In genomic region chr13:104286897-104287309, GRCm38 (mm10) we compare ENCODE assay signal across 8 mouse cellular contexts. TPM values are rescaled to one million over a fixed set of nuclear protein-coding genes. Genes with fewer than 3 reads are reported as not detected.
DNase-seq lines count a peak whose midpoint lies in the region; ATAC-seq and TF ChIP-seq lines count a peak whose summit lies in the region.

No protein-coding gene starts in this region.

- peak overlapping the region; percentile 39 for H3K4me3 ChIP-seq in hindbrain, embryonic 11.5 days (ENCODE audit: low read depth, low read length)
- peak overlapping the region; percentile 56 for H3K4me3 ChIP-seq in lung, postnatal 0 days (ENCODE audit: low read depth, low read length)

- CTCF ChIA-PET in Patski (lab: Charles Lee), result interaction anchor here (0.8 to 0.9 kb wide), 2 partner anchors 398 to 502 kb away, joined by 3 to 7 read pairs; no protein-coding TSS in a partner anchor

- no peak for DNase-seq in Patski (ENCODE audit: low read depth, low spot score)
- DNase-seq in cerebellum, postnatal 14 days, result peak; percentile 87
- DNase-seq in frontal cortex, postnatal 10 days (ENCODE audit: low spot score in 2 of 2), result peak; percentile 85 to 88
- peak; percentile 89 for DNase-seq in hindbrain, embryonic 11.5 days (ENCODE audit: low spot score)
- DNase-seq in layer of hippocampus, postnatal 10 days (ENCODE audit: low spot score in 2 of 2), result peak; percentile 81 to 85
- peak; percentile 99 for DNase-seq in lung, postnatal 0 days (ENCODE audit: low spot score)
- peak; percentile 72 for DNase-seq in ovary, postnatal 10 days (ENCODE audit: low spot score)
- peak; percentile 91 to 92 for DNase-seq in thymus, postnatal 10 days (ENCODE audit: low spot score in 2 of 2)

- peak overlapping the region; percentile 62 for H3K4me2 ChIP-seq in hindbrain, embryonic 11.5 days (replicated peaks; ENCODE audit: low read depth, low read length)
- peak overlapping the region; percentile 64 for H3K4me2 ChIP-seq in lung, postnatal 0 days (replicated peaks; ENCODE audit: low read depth, low read length)

- no peak for TF ChIP-seq CTCF in Patski (IDR thresholded peaks at IDR 0.05)
- TF ChIP-seq CTCF in lung, postnatal 0 days (IDR thresholded peaks at IDR 0.05), result no peak

- no peaks in the 10 kb centered on the region for H3K36me3 ChIP-seq in hindbrain, embryonic 11.5 days (ENCODE audit: control insufficient read depth, insufficient read depth, low read length)
- no peaks in the 10 kb centered on the region for H3K36me3 ChIP-seq in lung, postnatal 0 days (ENCODE audit: insufficient read depth, low read length)

- H3K9me3 ChIP-seq in hindbrain, embryonic 11.5 days (ENCODE audit: control insufficient read depth, low read length), result no peaks in the 10 kb centered on the region
- no peaks in the 10 kb centered on the region for H3K9me3 ChIP-seq in lung, postnatal 0 days (ENCODE audit: low read length)

- ATAC-seq in Patski, result peak; percentile 81
- ATAC-seq in hindbrain, embryonic 11.5 days (ENCODE audit: low FRiP score), result peak; percentile 94
- ATAC-seq in lung, postnatal 0 days, result peak; percentile 97

- peak overlapping the region; percentile 37; the same call in 1 of the 2 replicates for H3K9ac ChIP-seq in hindbrain, embryonic 11.5 days (ENCODE audit: low read depth, low read length)
- 0 out of 2 replicates have a peak overlapping the region, but pooled peaks have one; percentile 3 for H3K9ac ChIP-seq in lung, postnatal 0 days (replicated peaks; ENCODE audit: low read depth)

- in situ Hi-C loops in Patski (cut with MboI; ENCODE audit: low pct_unique_long_range_greater_than_20kb), result loop anchor here (5.0 to 10.0 kb wide), 3 partner anchors 395 to 658 kb away; no protein-coding TSS in a partner anchor

- no peak overlapping the region for H3K27ac ChIP-seq in hindbrain, embryonic 11.5 days (ENCODE audit: low read depth, low read length)
- H3K27ac ChIP-seq in lung, postnatal 0 days (ENCODE audit: low read length), result peak overlapping the region; percentile 88

- no peaks in the 10 kb centered on the region for H3K27me3 ChIP-seq in Patski
- no peaks in the 10 kb centered on the region for H3K27me3 ChIP-seq in hindbrain, embryonic 11.5 days (ENCODE audit: control insufficient read depth, insufficient read depth, low read length)
- no peaks in the 10 kb centered on the region for H3K27me3 ChIP-seq in lung, postnatal 0 days (replicated peaks; ENCODE audit: insufficient read depth, low read length)

- under 1% methylated on average over 10 of the region's 10 CpGs for WGBS in hindbrain, embryonic 11.5 days
- 0% methylated on average over 10 of the region's 10 CpGs for WGBS in lung, postnatal 0 days

- no peaks in the 10 kb centered on the region for H3K4me1 ChIP-seq in hindbrain, embryonic 11.5 days (replicated peaks; ENCODE audit: control insufficient read depth, insufficient read depth, low read length)
- H3K4me1 ChIP-seq in lung, postnatal 0 days (ENCODE audit: insufficient read depth, low read depth, low read length), result no peaks in the 10 kb centered on the region

- POLR2A ChIA-PET in Patski (lab: Charles Lee), result interaction anchor here (0.7 kb wide), 1 partner anchor 323 kb away, joined by 5 read pairs; no protein-coding TSS in a partner anchor

- TF ChIP-seq EP300 in lung, postnatal 0 days (IDR thresholded peaks at IDR 0.05), result peak; percentile 64

RNA-seq across cellular contexts. Expression of gene Adamts6, which starts 0.7 kb away (rescaled TPM):
- 4.8 TPM for polyA plus RNA-seq in Patski (2021)
- polyA plus RNA-seq in hindbrain, embryonic 11.5 days (2014; fragmentation: Nextera tagmentation; extraction: Ambion mirVana), result 1.6 and 2.5 TPM in 2 replicates
- total RNA-seq in layer of hippocampus, postnatal 10 days (2021), result 1 to 10 TPM; 3.5 to 4.2 TPM
- polyA plus RNA-seq in lung, postnatal 0 days (2015; fragmentation: Nextera tagmentation; extraction: Ambion mirVana), result 0.79 and 1.1 TPM in 2 replicates

RNA-seq across cellular contexts. Expression of gene Ppwd1, which starts 58.3 kb away (rescaled TPM):
- 26.5 TPM for polyA plus RNA-seq in Patski (2021)
- 13.2 and 13.4 TPM in 2 replicates for polyA plus RNA-seq in hindbrain, embryonic 11.5 days (2014; fragmentation: Nextera tagmentation; extraction: Ambion mirVana)
- total RNA-seq in layer of hippocampus, postnatal 10 days (2021), result 10 to 100 TPM; 13.2 to 13.7 TPM
- 8.3 and 8.7 TPM in 2 replicates for polyA plus RNA-seq in lung, postnatal 0 days (2015; fragmentation: Nextera tagmentation; extraction: Ambion mirVana)

RNA-seq across cellular contexts. Expression of gene Cenpk, which starts 58.5 kb away (rescaled TPM):
- 16.6 TPM for polyA plus RNA-seq in Patski (2021)
- polyA plus RNA-seq in hindbrain, embryonic 11.5 days (2014; fragmentation: Nextera tagmentation; extraction: Ambion mirVana), result 61.6 and 70.2 TPM in 2 replicates
- total RNA-seq in layer of hippocampus, postnatal 10 days (2021), result 1 to 10 TPM; 3.0 to 4.5 TPM
- 7.2 and 7.8 TPM in 2 replicates for polyA plus RNA-seq in lung, postnatal 0 days (2015; fragmentation: Nextera tagmentation; extraction: Ambion mirVana)
